Mouse (Mus musculus) forebrain, postnatal 0 days (tissue): ENCODE results near the gene Ptprt. TPM values are rescaled to one million over a fixed set of nuclear protein-coding genes. Genes with fewer than 3 reads are reported as not detected.

Experiments used
- ATAC-seq: fragments of 200-750 bp; cut with Nextera tagmentation; 2 replicates; pipeline ENCODE4 v1.8.0; 2017; ENCODE audit warnings: mild to moderate bottlenecking, moderate library complexity
- DNase-seq: peaks from one replicate; pipeline ENCODE4 v3.0.0-alpha.2; 2015
- H3K27ac ChIP-seq: fragments of 300-500 bp; sonication (generic); 2 replicates; pipeline ENCODE4 v1.5.1; 2014; ENCODE audit warnings: low read depth, mild to moderate bottlenecking, antibody characterized with exemption, low read length, moderate library complexity, mixed read lengths
- H3K27me3 ChIP-seq: fragments of 300-500 bp; sonication (generic); 2 replicates; pipeline ENCODE4 v1.6.1; 2014; ENCODE audit warnings: mild to moderate bottlenecking, low read length, mixed read lengths; ENCODE audit not compliant: insufficient read depth
- H3K36me3 ChIP-seq: fragments of 300-500 bp; sonication (generic); 2 replicates; pipeline ENCODE4 v1.6.1; 2014; ENCODE audit warnings: mild to moderate bottlenecking, moderate library complexity; ENCODE audit not compliant: insufficient read depth
- H3K4me1 ChIP-seq: fragments of 300-500 bp; sonication (generic); 2 replicates; pipeline ENCODE4 v1.6.1; 2014; ENCODE audit warnings: antibody characterized with exemption; ENCODE audit not compliant: insufficient read depth
- H3K4me2 ChIP-seq: fragments of 300-500 bp; sonication (generic); 2 replicates; pipeline ENCODE4 v1.6.1; 2014; ENCODE audit warnings: low read depth, mild to moderate bottlenecking, moderate library complexity
- H3K4me3 ChIP-seq: fragments of 300-500 bp; sonication (generic); 2 replicates; pipeline ENCODE4 v1.5.1; 2014; ENCODE audit warnings: low read depth, low read length, mixed read lengths
- H3K9ac ChIP-seq: fragments of 300-500 bp; sonication (generic); 2 replicates; pipeline ENCODE4 v1.6.1; 2014; ENCODE audit warnings: mild to moderate bottlenecking
- H3K9me3 ChIP-seq: fragments of 300-500 bp; sonication (generic); 2 replicates; pipeline ENCODE4 v1.6.1; 2016; ENCODE audit warnings: low read length
- CTCF ChIP-seq: sonication (generic); IDR thresholded peaks from 2 replicates; pipeline ENCODE4 v1.5.1; 2016; ENCODE audit warnings: antibody characterized with exemption, control low read depth, low read depth
- WGBS: fragments of 180-500 bp; shearing (Covaris S2); extraction: QIAGEN DNeasy Blood & Tissue Kit; methylation state at CpG from one replicate; pipeline ENCODE4 v1.1.7; 2014; 5-methylcytosine and 5-hydroxymethylcytosine counted together
- polyA plus RNA-seq: library from polyadenylated mRNA; unstranded; fragments of >200 nt; fragmentation: Nextera tagmentation; extraction: Ambion mirVana; gene quantifications from 2 replicates; pipeline ENCODE4 v1.2.1, GENCODE M21; 2015
- total RNA-seq: library from RNA; depleted of rRNA; stranded (reverse); fragments of >200 nt; gene quantifications from 2 replicates; pipeline ENCODE4 v1.2.3, GENCODE M21; 2014

Ptprt gene
- total and polyA plus RNA-seq, 2 experiments from 2014 or later, result 12.0 to 58.4 TPM

DNA sequence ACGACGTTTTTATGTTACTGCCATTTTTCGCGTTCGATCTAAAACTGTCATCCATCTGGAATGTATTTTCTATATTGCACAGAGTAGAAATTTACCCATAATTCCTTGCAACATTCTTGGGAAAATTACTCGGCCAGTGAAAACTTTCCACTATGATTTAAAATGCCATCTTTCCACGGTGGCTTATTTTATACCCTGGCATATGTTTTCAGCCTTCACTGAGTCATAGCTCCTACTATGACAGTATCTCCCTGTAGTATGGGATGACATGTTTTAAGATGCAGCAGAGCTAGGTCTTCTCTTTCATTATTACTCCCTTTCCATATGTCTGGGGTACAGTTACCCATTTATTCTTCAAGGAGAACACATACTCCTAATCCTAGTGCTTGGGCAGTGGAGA lies 753.7 kb downstream of the Ptprt start:
- Histone ChIP-seq H3K4me3 (no peak overlapping the region), H3K27me3 (no peaks in the 10 kb centered on the region), H3K4me2 (no peak overlapping the region), H3K4me1 (no peaks in the 10 kb centered on the region), H3K27ac (no peak overlapping the region), H3K36me3 (no peaks in the 10 kb centered on the region), H3K9ac (no peak overlapping the region), H3K9me3 (no peaks in the 10 kb centered on the region)
- no peak for TF ChIP-seq CTCF
- 86% methylated on average over 7 of the region's 7 CpGs for WGBS
- DNase-seq (no peak), ATAC-seq (no peak)

GRCm38 (mm10) chr2:161902196-161902595 lies 758.8 kb downstream of the Ptprt start:
- H3K9me3 ChIP-seq, result no peaks in the 10 kb centered on the region
- 90% methylated on average over 3 of the region's 3 CpGs for WGBS
- H3K27ac ChIP-seq, result no peak overlapping the region
- H3K9ac ChIP-seq, result no peak overlapping the region
- TF ChIP-seq CTCF, result no peak
- no peaks in the 10 kb centered on the region for H3K4me1 ChIP-seq
- no peak for ATAC-seq
- H3K4me3 ChIP-seq, result no peak overlapping the region
- no peak for DNase-seq
- no peaks in the 10 kb centered on the region; the same call in 1 of the 2 replicates for H3K36me3 ChIP-seq
- H3K27me3 ChIP-seq, result no peaks in the 10 kb centered on the region
- no peak overlapping the region for H3K4me2 ChIP-seq

DNA sequence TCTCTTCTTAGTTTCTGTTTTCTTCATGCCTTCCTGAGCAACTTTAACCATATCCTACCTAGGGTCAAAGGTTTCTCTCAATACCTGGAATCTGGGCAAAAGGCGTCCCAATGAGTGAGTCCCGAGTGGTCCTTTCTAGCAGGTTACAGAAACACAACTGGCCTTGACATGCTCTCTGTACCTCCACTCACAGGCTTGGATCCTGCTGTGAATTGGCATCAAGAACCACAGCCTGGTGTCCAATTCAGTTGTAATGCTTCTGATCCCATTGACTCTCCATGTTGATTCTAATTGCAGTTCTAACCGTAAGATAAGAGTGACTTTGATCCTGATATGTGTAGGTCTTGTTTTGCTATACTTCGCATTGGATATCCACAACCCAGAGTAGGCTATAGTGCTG lies 776.5 kb downstream of the Ptprt start:
- Histone ChIP-seq H3K36me3 (no peaks in the 10 kb centered on the region), H3K9ac (no peak overlapping the region), H3K27me3 (no peaks in the 10 kb centered on the region), H3K4me3 (no peak overlapping the region), H3K4me2 (no peak overlapping the region), H3K4me1 (no peaks in the 10 kb centered on the region), H3K9me3 (no peaks in the 10 kb centered on the region), H3K27ac (no peak overlapping the region)
- DNase-seq (no peak), ATAC-seq (no peak)
- no peak for TF ChIP-seq CTCF
- WGBS, result 94% methylated on average over 4 of the region's 4 CpGs

- Histone ChIP-seq H3K4me2 (no peak overlapping the region), H3K27me3 (no peaks in the 10 kb centered on the region), H3K27ac (no peak overlapping the region), H3K4me1 (no peaks in the 10 kb centered on the region), H3K9ac (no peak overlapping the region), H3K4me3 (no peak overlapping the region), H3K36me3 (no peaks in the 10 kb centered on the region), H3K9me3 (no peaks in the 10 kb centered on the region)
- ATAC-seq (no peak), DNase-seq (peak; percentile 45)
- whole genome bisulfite sequencing, result 35% methylated on average over 4 of the region's 4 CpGs
- no peak for TF ChIP-seq CTCF
Observed at GRCm38 (mm10) chr2:161882580-161882979, 778.4 kb downstream of the Ptprt start.

DNA sequence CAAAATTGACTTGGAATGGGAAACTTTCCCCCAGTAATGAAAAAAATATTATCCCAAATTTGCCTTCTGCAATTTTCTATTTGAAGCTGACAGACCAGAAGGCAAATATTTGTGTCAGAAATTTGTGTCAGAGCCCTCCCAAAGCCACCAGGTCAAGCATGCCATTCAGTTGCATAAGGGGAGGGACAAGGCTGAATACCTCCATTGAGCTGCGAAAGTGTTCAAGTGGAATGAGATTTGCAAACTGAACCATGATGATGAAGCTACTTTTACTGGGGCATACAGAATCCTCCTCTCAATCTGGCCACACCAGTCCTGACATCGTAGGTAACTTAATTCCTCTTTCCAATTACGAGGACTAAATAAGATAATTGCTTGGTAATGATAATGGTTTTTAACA lies 780.0 kb downstream of the Ptprt start:
- Histone ChIP-seq H3K27ac (no peak overlapping the region), H3K27me3 (no peaks in the 10 kb centered on the region), H3K4me3 (no peak overlapping the region), H3K9ac (no peak overlapping the region), H3K4me1 (no peaks in the 10 kb centered on the region), H3K4me2 (no peak overlapping the region), H3K36me3 (no peaks in the 10 kb centered on the region), H3K9me3 (no peaks in the 10 kb centered on the region)
- ATAC-seq, result no peak
- DNase-seq, result no peak
- no peak for TF ChIP-seq CTCF
- 70% methylated on average over 3 of the region's 3 CpGs for WGBS

DNA sequence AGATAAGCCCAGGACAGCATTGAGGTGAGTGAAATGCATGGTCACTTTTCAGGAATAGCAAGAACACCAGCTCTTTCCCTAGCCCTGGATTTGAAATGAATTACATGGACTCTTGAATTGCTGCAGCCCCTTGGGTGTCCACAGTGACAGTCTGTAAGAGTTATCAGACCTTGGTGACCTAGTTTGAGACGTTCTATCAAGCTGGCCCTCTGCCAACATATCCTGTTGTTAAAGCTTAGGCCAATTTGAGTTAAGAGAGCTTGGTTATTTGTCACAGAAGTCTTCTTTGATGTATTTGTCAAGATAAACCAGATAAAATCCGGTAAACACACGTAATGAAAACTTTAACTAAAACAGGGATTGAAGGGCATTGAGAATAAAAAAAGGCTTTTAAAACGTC lies 795.7 kb downstream of the Ptprt start:
- H3K4me1 ChIP-seq, result no peaks in the 10 kb centered on the region
- 55% methylated on average over 4 of the region's 4 CpGs for WGBS
- DNase-seq (no peak), ATAC-seq (no peak)
- H3K36me3 ChIP-seq, result no peaks in the 10 kb centered on the region
- H3K4me2 ChIP-seq, result no peak overlapping the region
- H3K27me3 ChIP-seq, result no peaks in the 10 kb centered on the region
- H3K9me3 ChIP-seq, result no peaks in the 10 kb centered on the region
- no peak overlapping the region for H3K9ac ChIP-seq
- no peak overlapping the region for H3K4me3 ChIP-seq
- no peak overlapping the region for H3K27ac ChIP-seq
- no peak for TF ChIP-seq CTCF

DNA sequence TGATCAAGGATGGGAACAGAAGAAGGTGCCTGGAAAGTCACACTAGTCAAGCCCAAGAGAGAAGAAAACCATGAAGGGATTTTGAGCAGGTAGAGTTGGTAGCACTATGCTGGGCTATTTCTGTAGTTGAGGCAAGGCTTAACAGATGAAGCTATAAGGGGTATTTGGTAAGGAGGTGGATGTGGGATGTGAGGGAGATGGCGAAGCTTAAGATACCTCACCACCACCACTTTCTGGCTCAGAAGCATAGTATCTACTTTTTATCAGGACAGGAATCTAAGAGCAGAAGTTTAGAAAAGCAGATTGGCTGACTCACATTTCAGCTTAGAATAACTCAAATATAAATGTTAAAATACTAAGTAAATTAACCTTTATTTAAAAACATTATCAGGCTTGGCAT lies 802.1 kb downstream of the Ptprt start:
- Histone ChIP-seq H3K27ac (no peak overlapping the region), H3K4me3 (no peak overlapping the region), H3K9me3 (no peaks in the 10 kb centered on the region), H3K4me1 (no peaks in the 10 kb centered on the region), H3K4me2 (no peak overlapping the region), H3K9ac (no peak overlapping the region), H3K27me3 (no peaks in the 10 kb centered on the region), H3K36me3 (no peaks in the 10 kb centered on the region)
- no peak for TF ChIP-seq CTCF
- DNase-seq (no peak), ATAC-seq (no peak)
- 84% methylated on average over 1 of the region's 1 CpGs for WGBS

- no peak overlapping the region for H3K4me3 ChIP-seq
- H3K9me3 ChIP-seq, result no peaks in the 10 kb centered on the region
- no peak overlapping the region for H3K9ac ChIP-seq
- H3K4me1 ChIP-seq, result no peaks in the 10 kb centered on the region
- no peaks in the 10 kb centered on the region for H3K36me3 ChIP-seq
- no peak overlapping the region for H3K4me2 ChIP-seq
- ATAC-seq (no peak), DNase-seq (no peak)
- H3K27ac ChIP-seq, result no peak overlapping the region
- no peaks in the 10 kb centered on the region for H3K27me3 ChIP-seq
- 58% methylated on average over 1 of the region's 1 CpGs for WGBS
- TF ChIP-seq CTCF, result no peak
Observed at GRCm38 (mm10) chr2:161858361-161858760, 802.6 kb downstream of the Ptprt start.
